ENCODE assay signal across 8 mouse cellular contexts in genomic region chr11:113810638-113811545, GRCm38 (mm10). TPM values are rescaled to one million over a fixed set of nuclear protein-coding genes. Genes with fewer than 3 reads are reported as not detected.
DNase-seq lines count a peak whose midpoint lies in the region; ATAC-seq and TF ChIP-seq lines count a peak whose summit lies in the region.

No protein-coding gene starts in this region.

- no peak overlapping the region for H3K9ac ChIP-seq in CH12.LX (ENCODE audit: insufficient read depth, low read depth)
- H3K9ac ChIP-seq in forebrain, embryonic 12.5 days: 0 out of 2 replicates have a peak overlapping the region, but pooled peaks have one; percentile 27
- no peak overlapping the region for H3K9ac ChIP-seq in liver, postnatal 0 days (replicated peaks)

- dilution Hi-C loops in CH12.LX (cut with MboI; ENCODE audit: extremely low pct_ligation_motif_present, extremely low pct_unique_long_range_greater_than_20kb, low sequenced_read_pairs): no loop called here

- peak; percentile 81 for ATAC-seq in forebrain, embryonic 12.5 days (ENCODE audit: low FRiP score)
- ATAC-seq in liver, postnatal 0 days: peak; percentile 61
- peak; percentile 84 for ATAC-seq in neutrophil, adult 5-6 weeks (ENCODE audit: extremely low read depth, insufficient number of reproducible peaks, low FRiP score, poor library complexity, severe bottlenecking)

- H3K4me2 ChIP-seq in CH12.LX (ENCODE audit: insufficient read depth, low read depth, poor library complexity, severe bottlenecking): no peak overlapping the region
- H3K4me2 ChIP-seq in forebrain, embryonic 12.5 days: peak overlapping the region; percentile 19; the same call in 1 of the 2 replicates
- no peak overlapping the region for H3K4me2 ChIP-seq in liver, postnatal 0 days (ENCODE audit: low read depth, low read length)

- TF ChIP-seq RAD21 in CH12.LX (IDR thresholded peaks at IDR 0.05; ENCODE audit: low read depth, low read length): peak; percentile 100

- no peaks in the 10 kb centered on the region for H3K4me1 ChIP-seq in CH12.LX (ENCODE audit: control insufficient read depth in 1 of 2, insufficient read depth in 2 of 2)
- peaks cover 25% of the 10 kb centered on the region for H3K4me1 ChIP-seq in forebrain, embryonic 12.5 days
- no peaks in the 10 kb centered on the region for H3K4me1 ChIP-seq in liver, postnatal 0 days (ENCODE audit: insufficient read depth)

- intact Hi-C loops in heart, postnatal 10 days (cut with DNase I): loop anchor here (1.0 to 10.0 kb wide), 4 partner anchors 108 to 636 kb away; no protein-coding TSS in a partner anchor

- no peak for TF ChIP-seq EP300 in CH12.LX (IDR thresholded peaks at IDR 0.05; ENCODE audit: low read length)
- TF ChIP-seq EP300 in liver, postnatal 0 days (IDR thresholded peaks at IDR 0.05; ENCODE audit: low read depth): no peak

- no peaks in the 10 kb centered on the region for H3K9me3 ChIP-seq in CH12.LX (replicated peaks; ENCODE audit: low read length)
- H3K9me3 ChIP-seq in forebrain, embryonic 12.5 days: no peaks in the 10 kb centered on the region
- H3K9me3 ChIP-seq in liver, postnatal 0 days (ENCODE audit: low read length): no peaks in the 10 kb centered on the region

- peak; percentile 84 for DNase-seq in CH12.LX (ENCODE audit: extremely low read depth)
- DNase-seq in c-Kit-positive CD71-positive TER-119-negative erythroid progenitor cells, embryonic 14.5 days (ENCODE audit: low read depth): peak; percentile 71
- DNase-seq in heart, postnatal 10 days: peak; percentile 87 to 92
- DNase-seq in kidney, postnatal 4 days: peak; percentile 89 to 90
- DNase-seq in liver, postnatal 0 days: peak; percentile 88
- DNase-seq in thymus, adult 18-20 months: peak; percentile 15 to 29

- in situ Hi-C loops in CH12.LX (cut with MboI; ENCODE audit: low pct_ligation_motif_present, low pct_unique_long_range_greater_than_20kb, low sequenced_read_pairs): loop anchor here (5.0 to 25.0 kb wide), 4 partner anchors 59 to 624 kb away; partner anchors contain the start of gene Cdc42ep4

- no peak overlapping the region for H3K4me3 ChIP-seq in CH12.LX (replicated peaks in 1 of 3; ENCODE audit: low read depth in 2 of 3, low read length in 2 of 3, poor library complexity in 1 of 3)
- H3K4me3 ChIP-seq in forebrain, embryonic 12.5 days (replicated peaks): no peak overlapping the region
- H3K4me3 ChIP-seq in liver, postnatal 0 days (ENCODE audit: low read depth, low read length): no peak overlapping the region

- peak; percentile 95 to 99 for TF ChIP-seq CTCF in CH12.LX (conservative IDR thresholded peaks at IDR 0.05 in 1 of 2, IDR thresholded peaks at IDR 0.05 in 1 of 2; ENCODE audit: low read depth in 2 of 2, low read length in 2 of 2)
- TF ChIP-seq CTCF in liver, postnatal 0 days (IDR thresholded peaks at IDR 0.05; ENCODE audit: low read depth): peak; percentile 93

- no peaks in the 10 kb centered on the region for H3K27me3 ChIP-seq in CH12.LX (replicated peaks)
- 0 out of 2 replicates have a peak, but pooled peaks cover 3% of the 10 kb centered on the region for H3K27me3 ChIP-seq in forebrain, embryonic 12.5 days
- H3K27me3 ChIP-seq in liver, postnatal 0 days (ENCODE audit: insufficient read depth, low read length): no peaks in the 10 kb centered on the region

- no peak overlapping the region for H3K27ac ChIP-seq in CH12.LX (ENCODE audit: insufficient read depth, low read depth)
- peak overlapping the region; percentile 54 for H3K27ac ChIP-seq in forebrain, embryonic 12.5 days
- H3K27ac ChIP-seq in liver, postnatal 0 days (ENCODE audit: low read depth): no peak overlapping the region

- WGBS in forebrain, embryonic 12.5 days: 43% methylated on average over 24 of the region's 24 CpGs
- 53% methylated on average over 24 of the region's 24 CpGs for WGBS in liver, postnatal 0 days (ENCODE audit: insufficient replicate concordance)

- no peaks in the 10 kb centered on the region for H3K79me2 ChIP-seq in CH12.LX (replicated peaks; ENCODE audit: control insufficient read depth, extremely low read depth, insufficient read depth, poor library complexity, severe bottlenecking)

- no peaks in the 10 kb centered on the region for H3K36me3 ChIP-seq in CH12.LX (replicated peaks in 1 of 2; ENCODE audit: control insufficient read depth in 1 of 2, insufficient read depth in 1 of 2, low read length in 1 of 2)
- H3K36me3 ChIP-seq in forebrain, embryonic 12.5 days (replicated peaks): no peaks in the 10 kb centered on the region
- H3K36me3 ChIP-seq in liver, postnatal 0 days (replicated peaks; ENCODE audit: insufficient read depth, low read length): no peaks in the 10 kb centered on the region

- TF ChIP-seq POLR2A in CH12.LX (IDR thresholded peaks at IDR 0.05; ENCODE audit: low read depth, low read length): no peak

TF ChIP-seq in CH12.LX, 34 proteins besides CTCF, POLR2A, EP300 and RAD21:
- peak; percentile 54; the same call in 1 of the 2 replicates for TF ChIP-seq IRF4 (IDR thresholded peaks at IDR 0.05; ENCODE audit: low read depth, low read length)
- no peak for TF ChIP-seq JUND (conservative IDR thresholded peaks at IDR 0.05; ENCODE audit: low read depth, low read length)
- TF ChIP-seq TBP (conservative IDR thresholded peaks at IDR 0.05; ENCODE audit: low read depth, low read length): no peak
- TF ChIP-seq USF1 (IDR thresholded peaks at IDR 0.05; ENCODE audit: low read depth, low read length): no peak
- no peak for TF ChIP-seq BHLHE40 (IDR thresholded peaks at IDR 0.05; ENCODE audit: low read depth, low read length)
- TF ChIP-seq SIN3A (IDR thresholded peaks at IDR 0.05; ENCODE audit: low read length): peak; percentile 66; the same call in 1 of the 2 replicates
- no peak for TF ChIP-seq KAT2A (IDR thresholded peaks at IDR 0.05; ENCODE audit: insufficient replicate concordance, low read length)
- TF ChIP-seq NELFE (IDR thresholded peaks at IDR 0.05; ENCODE audit: low read depth, low read length): peak; percentile 53; the same call in 1 of the 2 replicates
- no peak for TF ChIP-seq ZKSCAN1 (IDR thresholded peaks at IDR 0.05; ENCODE audit: borderline replicate concordance, low read depth, low read length)
- no peak for TF ChIP-seq CHD1 (IDR thresholded peaks at IDR 0.05; ENCODE audit: low read depth, low read length)
- TF ChIP-seq ZC3H11A (IDR thresholded peaks at IDR 0.05; ENCODE audit: low read depth, low read length): peak; percentile 99
- no peak for TF ChIP-seq CHD2 (IDR thresholded peaks at IDR 0.05; ENCODE audit: low read length)
- TF ChIP-seq MAX (IDR thresholded peaks at IDR 0.05; ENCODE audit: low read length): no peak
- no peak for TF ChIP-seq GABPA (IDR thresholded peaks at IDR 0.05; ENCODE audit: insufficient replicate concordance, low read depth, low read length)
- TF ChIP-seq MAZ (IDR thresholded peaks at IDR 0.05; ENCODE audit: low read depth, low read length): no peak
- TF ChIP-seq PAX5 (IDR thresholded peaks at IDR 0.05; ENCODE audit: low read length): no peak
- TF ChIP-seq ETS1 (conservative IDR thresholded peaks at IDR 0.05; ENCODE audit: low read depth, low read length): no peak
- no peak for TF ChIP-seq POLR2AphosphoS2 (IDR thresholded peaks at IDR 0.05; ENCODE audit: low read depth, low read length)
- TF ChIP-seq RCOR1 (conservative IDR thresholded peaks at IDR 0.05; ENCODE audit: low read depth, low read length): no peak
- TF ChIP-seq MYC (IDR thresholded peaks at IDR 0.05; ENCODE audit: low read depth, low read length): no peak
- no peak for TF ChIP-seq MEF2A (IDR thresholded peaks at IDR 0.05; ENCODE audit: borderline replicate concordance, low read depth, low read length)
- TF ChIP-seq MAFK (IDR thresholded peaks at IDR 0.05; ENCODE audit: insufficient replicate concordance, low read length): no peak
- TF ChIP-seq HCFC1 (IDR thresholded peaks at IDR 0.05; ENCODE audit: low read depth, low read length): no peak
- TF ChIP-seq UBTF (IDR thresholded peaks at IDR 0.05; ENCODE audit: low read depth, low read length): no peak
- TF ChIP-seq TCF12 (IDR thresholded peaks at IDR 0.05; ENCODE audit: low read depth, low read length): no peak
- no peak for TF ChIP-seq ZNF384 (IDR thresholded peaks at IDR 0.05; ENCODE audit: low read depth, low read length)
- no peak for TF ChIP-seq ELF1 (IDR thresholded peaks at IDR 0.05; ENCODE audit: low read depth, low read length)
- TF ChIP-seq MXI1 (IDR thresholded peaks at IDR 0.05; ENCODE audit: low read depth, low read length): no peak
- TF ChIP-seq E2F4 (IDR thresholded peaks at IDR 0.05; ENCODE audit: insufficient replicate concordance, low read depth, low read length): no peak
- no peak for TF ChIP-seq JUN (IDR thresholded peaks at IDR 0.05; ENCODE audit: insufficient read depth, low read depth, low read length)
- no peak for TF ChIP-seq NRF1 (IDR thresholded peaks at IDR 0.05; ENCODE audit: low read depth, low read length)
- TF ChIP-seq ZMIZ1 (IDR thresholded peaks at IDR 0.05; ENCODE audit: low read depth, low read length): no peak
- peak; percentile 100 for TF ChIP-seq SMC3 (IDR thresholded peaks at IDR 0.05; ENCODE audit: low read depth, low read length)
- TF ChIP-seq USF2 (conservative IDR thresholded peaks at IDR 0.05; ENCODE audit: low read depth, low read length): no peak

RNA-seq across cellular contexts. Expression of gene Cdc42ep4, which starts 59.2 kb away (rescaled TPM):
- total RNA-seq in CH12.LX (2012; rRNA removed): 2.6 and 3.4 TPM in 2 replicates
- 2.3 TPM in 2 replicates for total RNA-seq in CH12.LX (2014; rRNA removed)
- polyA plus RNA-seq in CH12.LX (2012; ENCODE audit: insufficient read length, low read depth): 6.7 and 8.1 TPM in 2 replicates
- 109 and 113 TPM in 2 replicates for polyA plus RNA-seq in forebrain, embryonic 12.5 days (2016; fragmentation: Nextera tagmentation; extraction: Ambion mirVana)
- total RNA-seq in heart, postnatal 10 days (2021): 10 to 100 TPM; 23.6 to 33.0 TPM
- 12.4 and 13.7 TPM in 2 replicates for polyA plus RNA-seq in liver, postnatal 0 days (2015; fragmentation: Nextera tagmentation; extraction: Ambion mirVana)
- 14.5 and 17.9 TPM in 2 replicates for total RNA-seq in neutrophil, adult 5-6 weeks (2017)

Comparison
In these comparisons a context has a peak if more than half of its experiments do, and no peak if none do; other contexts are left out.
1. DNase-seq: peak in every context shown above with its lines; median percentile 90 in heart, postnatal 10 days; 90 in kidney, postnatal 4 days; 88 in liver, postnatal 0 days; 84 in CH12.LX; 71 in c-Kit-positive CD71-positive TER-119-negative erythroid progenitor cells, embryonic 14.5 days; 22 in thymus, adult 18-20 months.